Mouse (Mus musculus) forebrain, embryonic 13.5 days (tissue): ENCODE data around the gene Epn1. TPM values are rescaled to one million over a fixed set of nuclear protein-coding genes. Genes with fewer than 3 reads are reported as not detected.

Source experiments
- ATAC-seq: fragments of 200-750 bp; cut with Nextera tagmentation; 2 replicates; pipeline ENCODE4 v1.8.0; 2017
- H3K27ac ChIP-seq: fragments of 300-500 bp; sonication (generic); 2 replicates; pipeline ENCODE4 v1.5.1; 2015; ENCODE audit warnings: inconsistent platforms, mild to moderate bottlenecking, moderate library complexity
- H3K27me3 ChIP-seq: fragments of 300-500 bp; sonication (generic); 2 replicates; pipeline ENCODE4 v1.6.1; 2015; ENCODE audit warnings: mild to moderate bottlenecking, inconsistent platforms
- H3K36me3 ChIP-seq: fragments of 300-500 bp; sonication (generic); 2 replicates; pipeline ENCODE4 v1.6.1; 2015; ENCODE audit warnings: mild to moderate bottlenecking, inconsistent platforms; ENCODE audit not compliant: poor library complexity, severe bottlenecking
- H3K4me1 ChIP-seq: fragments of 300-500 bp; sonication (generic); 2 replicates; pipeline ENCODE4 v1.6.1; 2015; ENCODE audit warnings: inconsistent platforms
- H3K4me2 ChIP-seq: fragments of 300-500 bp; sonication (generic); 2 replicates; pipeline ENCODE4 v1.6.1; 2015; ENCODE audit warnings: inconsistent platforms, mild to moderate bottlenecking, moderate library complexity
- H3K4me3 ChIP-seq: fragments of 300-500 bp; sonication (generic); 2 replicates; pipeline ENCODE4 v1.5.1; 2015; ENCODE audit warnings: mild to moderate bottlenecking, inconsistent platforms
- H3K9ac ChIP-seq: fragments of 300-500 bp; sonication (generic); 2 replicates; pipeline ENCODE4 v1.6.1; 2015; ENCODE audit warnings: mild to moderate bottlenecking, inconsistent platforms
- H3K9me3 ChIP-seq: fragments of 300-500 bp; sonication (generic); replicated peaks from 2 replicates; pipeline ENCODE4 v1.6.1; 2016; ENCODE audit warnings: inconsistent platforms
- WGBS: fragments of 180-500 bp; shearing (Covaris S2); methylation state at CpG from one replicate; pipeline ENCODE4 v1.1.7; 2015; 5-methylcytosine and 5-hydroxymethylcytosine counted together
- polyA plus RNA-seq: library from polyadenylated mRNA; unstranded; fragments of >200 nt; fragmentation: Nextera tagmentation; extraction: Ambion mirVana; gene quantifications from 2 replicates; pipeline ENCODE4 v1.2.1, GENCODE M21; 2015

The Epn1 gene
- polyA plus RNA-seq, 1 experiment from 2014 or later: 60.5 TPM

DNA sequence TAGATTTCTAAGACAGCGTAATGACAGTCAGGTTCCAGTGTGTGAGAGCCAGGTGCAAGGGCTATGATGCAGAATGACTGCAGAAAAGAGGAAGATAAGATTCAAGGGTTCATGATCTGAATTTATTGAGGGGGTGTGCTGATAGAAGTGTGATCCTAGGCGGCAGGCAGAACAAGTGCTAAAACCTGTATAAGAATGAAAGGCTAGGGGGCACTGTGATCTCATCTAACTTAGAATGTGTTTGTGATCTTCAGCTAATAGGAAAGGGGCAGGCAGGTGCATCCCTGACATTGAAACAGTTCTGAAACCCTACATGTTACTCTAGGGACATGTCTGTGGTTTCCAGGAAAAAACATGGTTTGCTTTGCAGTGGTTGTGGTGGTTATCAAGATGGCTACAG lies 33.9 kb upstream of the Epn1 start:
- no peaks in the 10 kb centered on the region for H3K27me3 ChIP-seq
- H3K4me3 ChIP-seq: no peak overlapping the region
- no peak overlapping the region for H3K9ac ChIP-seq
- H3K4me2 ChIP-seq: no peak overlapping the region
- 74% methylated on average over 2 of the region's 2 CpGs for WGBS
- no peak for ATAC-seq
- peaks cover 8% of the 10 kb centered on the region for H3K4me1 ChIP-seq
- peaks cover 3% of the 10 kb centered on the region; the same call in 1 of the 2 replicates for H3K36me3 ChIP-seq
- no peaks in the 10 kb centered on the region for H3K9me3 ChIP-seq
- no peak overlapping the region for H3K27ac ChIP-seq

DNA sequence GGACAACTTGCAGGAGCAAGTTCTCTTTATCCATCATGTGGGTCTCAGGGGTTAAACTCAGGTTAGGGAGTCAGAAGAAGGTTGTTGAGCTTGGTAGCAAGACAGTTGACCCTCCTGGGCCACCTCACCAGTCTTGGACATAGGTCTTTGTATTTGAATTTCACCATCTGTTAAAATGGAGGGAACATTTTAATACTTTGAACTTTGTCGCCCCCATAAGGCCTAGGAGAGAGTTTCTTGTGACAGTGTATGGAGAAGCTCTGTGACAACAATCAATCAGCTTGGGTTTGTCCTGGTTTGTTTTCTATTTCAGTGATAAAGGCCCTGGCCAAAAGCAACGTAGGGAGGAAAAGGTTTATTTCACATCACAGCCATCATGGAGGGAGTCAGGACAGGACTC lies 32.7 kb upstream of the Epn1 start:
- no peak for ATAC-seq
- H3K36me3 ChIP-seq: no peaks in the 10 kb centered on the region
- 40% methylated on average over 2 of the region's 2 CpGs for WGBS
- H3K4me2 ChIP-seq: no peak overlapping the region
- H3K4me3 ChIP-seq: no peak overlapping the region
- no peaks in the 10 kb centered on the region for H3K9me3 ChIP-seq
- H3K27ac ChIP-seq: no peak overlapping the region
- peaks cover 14% of the 10 kb centered on the region for H3K4me1 ChIP-seq
- no peak overlapping the region for H3K9ac ChIP-seq
- peaks cover 4% of the 10 kb centered on the region; the same call in 1 of the 2 replicates for H3K27me3 ChIP-seq

DNA sequence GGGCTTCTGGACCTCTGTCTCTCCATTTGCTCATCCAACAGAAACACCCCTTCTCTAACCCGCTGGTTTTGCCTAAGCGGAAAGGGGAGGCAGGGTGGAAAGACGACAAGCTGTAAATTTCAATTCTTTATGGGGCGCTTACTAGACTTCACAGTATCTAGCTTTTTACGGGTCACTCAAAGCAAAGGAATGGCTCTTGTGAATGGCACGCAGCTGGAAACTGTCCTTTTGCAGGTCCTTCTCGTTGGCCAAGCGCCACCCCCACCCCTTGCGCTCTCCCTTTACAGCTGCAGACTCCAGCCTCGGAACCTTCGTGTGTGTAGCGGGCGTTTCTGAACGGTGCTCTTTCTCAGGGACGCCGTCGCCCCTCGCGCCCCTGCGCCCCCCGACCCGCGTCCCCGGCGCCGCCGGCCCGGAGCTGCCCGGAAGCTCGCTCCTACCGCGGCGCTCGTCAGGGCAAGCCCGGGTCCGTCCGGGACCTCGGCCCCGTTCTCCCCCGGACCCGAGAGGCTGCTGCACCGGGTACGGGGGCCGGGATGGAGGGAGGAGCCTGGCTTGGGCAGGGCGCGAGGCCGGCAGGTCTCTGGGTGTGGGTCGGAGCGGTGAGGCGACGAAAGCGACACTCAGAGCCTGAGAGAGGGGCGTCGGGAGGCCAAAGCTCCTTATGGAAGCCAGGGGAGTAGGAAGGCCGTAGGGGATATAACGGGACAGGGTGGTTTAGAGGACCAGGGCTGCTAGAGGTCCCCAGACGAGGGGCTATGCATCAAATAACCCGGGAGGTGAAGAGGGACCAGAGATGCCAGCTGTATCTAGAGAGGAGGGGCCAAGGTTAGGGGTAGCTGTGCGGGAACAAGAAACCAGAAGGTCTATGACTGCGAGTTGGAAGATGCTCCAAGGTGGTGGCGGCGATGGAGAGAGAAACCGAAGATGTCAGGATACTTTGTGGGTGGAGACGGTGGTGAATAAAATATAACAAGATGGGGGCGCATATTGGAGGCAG lies 28.5 kb upstream of the Epn1 start, which contains the start of gene Zfp580:
TSS of gene Zfp580 (plus strand) at position 346 of the 1,000 bp plus-strand sequence.
- Histone ChIP-seq H3K27ac (peak within 1 kb of the TSS; percentile 77), H3K4me1 (peaks cover 40% of the 10 kb centered on the region), H3K9ac (peak within 1 kb of the TSS; percentile 85), H3K4me2 (peak within 1 kb of the TSS; percentile 90), H3K36me3 (no peaks in the 10 kb centered on the region), H3K9me3 (no peaks in the 10 kb centered on the region), H3K27me3 (peaks cover 46% of the 10 kb centered on the region), H3K4me3 (peak within 1 kb of the TSS; percentile 82)
- WGBS: under 1% methylated on average over 64 of the region's 65 CpGs
- ATAC-seq: peak; percentile 84

DNA sequence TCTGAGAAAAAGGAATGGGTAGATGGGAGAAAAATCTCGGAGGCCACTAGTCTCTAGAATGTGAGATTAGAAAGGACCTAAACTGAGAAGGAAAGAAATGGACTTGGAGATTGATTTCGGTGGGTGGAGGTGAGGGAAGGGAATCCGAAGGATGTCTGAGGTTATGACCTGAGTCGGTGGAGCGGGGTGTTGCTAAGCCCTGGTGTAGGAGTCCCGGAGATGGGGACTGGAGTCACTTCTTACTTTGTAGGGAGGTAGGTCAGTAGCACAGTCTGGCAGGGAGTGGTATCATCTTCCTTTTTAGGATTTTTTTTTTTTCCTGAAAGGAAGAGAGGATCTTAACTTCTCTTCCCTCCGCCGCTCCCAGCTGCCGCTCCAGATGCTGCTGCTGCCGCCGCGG lies 27.6 kb upstream of the Epn1 start:
- H3K36me3 ChIP-seq: no peaks in the 10 kb centered on the region
- H3K9me3 ChIP-seq: no peaks in the 10 kb centered on the region
- peaks cover 56% of the 10 kb centered on the region for H3K27me3 ChIP-seq
- no peak for ATAC-seq
- peak overlapping the region; percentile 85 for H3K9ac ChIP-seq
- H3K4me2 ChIP-seq: peak overlapping the region; percentile 90
- H3K4me3 ChIP-seq: peak overlapping the region; percentile 82
- peak overlapping the region; percentile 77; the same call in 1 of the 2 replicates for H3K27ac ChIP-seq
- WGBS: 3% methylated on average over 7 of the region's 12 CpGs
- peaks cover 49% of the 10 kb centered on the region for H3K4me1 ChIP-seq

DNA sequence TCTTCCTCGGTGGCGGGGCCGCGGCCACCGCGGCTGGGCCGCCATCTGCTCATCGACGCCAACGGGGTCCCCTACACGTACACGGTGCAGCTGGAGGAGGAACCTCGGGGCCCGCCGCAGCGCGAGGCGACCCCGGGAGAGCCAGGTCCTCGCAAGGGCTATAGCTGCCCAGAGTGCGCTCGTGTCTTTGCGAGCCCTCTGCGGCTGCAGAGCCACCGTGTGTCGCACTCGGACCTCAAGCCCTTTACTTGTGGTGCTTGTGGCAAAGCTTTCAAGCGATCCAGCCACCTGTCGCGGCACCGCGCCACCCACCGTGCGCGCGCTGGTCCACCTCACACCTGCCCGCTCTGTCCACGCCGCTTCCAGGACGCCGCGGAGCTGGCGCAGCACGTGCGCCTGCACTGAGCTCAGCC lies 27.1 kb upstream of the Epn1 start:
- Histone ChIP-seq H3K4me3 (peak overlapping the region; percentile 82), H3K36me3 (no peaks in the 10 kb centered on the region), H3K27ac (no peak overlapping the region), H3K4me2 (peak overlapping the region; percentile 90), H3K9me3 (no peaks in the 10 kb centered on the region), H3K9ac (peak overlapping the region; percentile 85), H3K27me3 (peaks cover 61% of the 10 kb centered on the region), H3K4me1 (peaks cover 54% of the 10 kb centered on the region)
- no peak for ATAC-seq
- WGBS: 4% methylated on average over 45 of the region's 45 CpGs

DNA sequence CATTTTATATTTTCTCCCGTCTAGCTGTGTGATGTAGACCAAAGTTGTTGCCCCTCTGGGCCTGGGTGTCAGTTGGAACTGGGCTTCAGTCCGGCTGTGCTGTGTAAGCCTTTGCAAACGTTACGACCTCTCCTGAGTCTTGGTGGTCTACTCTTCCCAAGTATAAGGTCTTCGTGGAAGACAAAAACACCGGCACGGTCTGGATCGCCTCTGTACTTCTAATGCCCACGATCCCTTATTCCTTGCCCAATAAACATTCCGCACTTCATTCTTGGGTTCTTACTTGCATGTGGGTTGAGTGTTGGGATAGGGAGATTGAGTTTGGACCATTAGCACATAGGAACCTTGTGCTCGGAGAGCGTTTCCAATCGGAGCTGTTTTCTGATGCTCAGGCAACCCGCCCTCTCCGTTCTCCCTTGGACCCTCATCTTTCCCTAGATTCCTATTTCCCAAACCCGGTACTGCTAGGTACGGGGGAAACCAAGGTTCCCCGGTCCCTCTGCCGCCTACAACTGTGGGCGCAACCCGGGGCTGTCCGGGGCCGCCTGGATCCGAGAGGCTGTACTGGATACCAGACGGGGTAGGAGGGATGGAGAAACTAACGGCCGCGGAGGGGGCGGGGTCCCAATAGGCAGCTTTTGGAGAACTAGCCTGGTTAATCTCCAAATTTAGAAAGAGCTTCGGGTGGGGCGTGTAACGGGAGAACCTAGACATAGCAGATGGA lies 26.4 kb upstream of the Epn1 start:
- ATAC-seq: no peak
- H3K4me3 ChIP-seq: peak overlapping the region; percentile 82
- WGBS: 7% methylated on average over 32 of the region's 32 CpGs
- H3K9me3 ChIP-seq: no peaks in the 10 kb centered on the region
- H3K27me3 ChIP-seq: peaks cover 67% of the 10 kb centered on the region
- H3K27ac ChIP-seq: no peak overlapping the region
- H3K4me2 ChIP-seq: peak overlapping the region; percentile 90
- H3K36me3 ChIP-seq: no peaks in the 10 kb centered on the region
- peak overlapping the region; percentile 85 for H3K9ac ChIP-seq
- peaks cover 54% of the 10 kb centered on the region for H3K4me1 ChIP-seq

DNA sequence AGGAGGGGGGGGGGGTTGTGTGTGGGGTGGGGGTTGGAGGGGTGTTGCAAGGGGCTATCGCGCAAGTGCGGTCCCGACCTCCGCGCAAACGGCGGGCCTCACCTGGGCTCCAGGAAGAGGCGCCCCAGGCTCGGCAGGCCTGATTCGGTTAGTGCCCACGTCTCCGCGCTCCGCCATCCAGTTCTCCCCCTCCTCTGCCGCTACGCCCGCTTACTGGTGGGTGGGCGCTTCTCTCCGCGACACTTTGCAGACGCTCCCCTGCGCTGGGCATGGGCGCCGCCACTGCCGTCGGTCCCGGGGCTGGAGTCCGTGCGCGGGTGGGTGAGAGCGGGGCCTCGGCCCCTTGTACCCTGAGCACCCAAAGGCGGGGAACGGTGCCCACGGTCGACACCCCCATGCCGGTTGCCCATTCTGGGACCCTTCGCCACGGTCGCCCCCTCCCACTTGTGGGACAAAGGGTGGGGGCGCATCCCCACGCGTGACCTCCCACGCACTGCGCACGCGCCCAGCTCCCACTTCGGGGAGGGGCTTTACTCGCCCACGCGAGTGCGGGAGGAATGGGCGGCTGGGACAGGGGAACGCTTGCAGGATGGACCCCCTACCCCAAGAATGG lies 23.3 kb upstream of the Epn1 start:
- 1% methylated on average over 55 of the region's 55 CpGs for WGBS
- Histone ChIP-seq H3K4me2 (peak overlapping the region; percentile 71), H3K4me3 (peak overlapping the region; percentile 51), H3K27ac (no peak overlapping the region), H3K9me3 (no peaks in the 10 kb centered on the region), H3K27me3 (peaks cover 72% of the 10 kb centered on the region), H3K4me1 (peaks cover 62% of the 10 kb centered on the region), H3K36me3 (no peaks in the 10 kb centered on the region), H3K9ac (peak overlapping the region; percentile 74)
- no peak for ATAC-seq

DNA sequence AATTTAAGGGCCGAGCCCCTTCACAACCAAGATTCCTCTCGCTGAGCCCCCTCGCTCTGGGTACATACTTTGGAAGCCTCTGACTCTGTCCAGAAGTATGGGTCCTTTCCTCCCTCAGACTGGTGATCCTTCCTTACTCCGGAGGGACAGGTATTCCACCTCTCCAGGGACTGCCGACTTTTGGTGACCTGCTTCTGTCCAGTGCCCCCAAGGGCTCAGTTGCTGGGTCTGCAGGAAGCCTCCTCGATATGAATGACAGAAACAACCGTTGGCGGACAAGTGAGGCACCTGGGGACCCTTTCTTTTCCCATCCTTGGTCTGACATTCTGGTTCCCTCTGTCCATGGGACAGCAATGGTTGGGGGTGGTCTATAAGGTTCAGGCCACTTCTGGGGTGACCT lies 22.7 kb upstream of the Epn1 start:
- peak overlapping the region; percentile 71 for H3K4me2 ChIP-seq
- no peaks in the 10 kb centered on the region for H3K9me3 ChIP-seq
- H3K27me3 ChIP-seq: peaks cover 67% of the 10 kb centered on the region
- ATAC-seq: no peak
- H3K9ac ChIP-seq: peak overlapping the region; percentile 74
- peaks cover 56% of the 10 kb centered on the region for H3K4me1 ChIP-seq
- peak overlapping the region; percentile 51 for H3K4me3 ChIP-seq
- WGBS: 40% methylated on average over 8 of the region's 8 CpGs
- H3K36me3 ChIP-seq: no peaks in the 10 kb centered on the region
- H3K27ac ChIP-seq: no peak overlapping the region

DNA sequence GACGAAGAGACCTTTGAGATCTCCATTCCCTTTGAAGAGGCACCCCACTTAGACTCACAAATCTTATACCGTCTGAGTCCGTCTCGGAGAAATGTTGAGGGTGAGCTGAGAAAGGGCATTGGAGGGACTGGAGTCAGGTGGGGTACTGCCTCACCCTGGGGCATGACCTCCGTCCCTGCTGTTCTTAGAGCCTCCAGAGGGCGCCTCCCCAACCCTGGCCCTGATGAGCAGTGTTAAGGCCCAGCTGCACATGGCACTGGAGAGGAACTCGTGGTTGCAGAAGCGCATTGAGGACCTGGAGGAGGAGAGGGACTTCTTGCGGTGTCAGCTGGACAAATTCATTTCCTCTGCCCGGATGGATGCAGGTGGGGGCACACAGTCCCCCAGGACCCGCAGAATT lies 22.2 kb upstream of the Epn1 start:
- H3K36me3 ChIP-seq: no peaks in the 10 kb centered on the region
- peaks cover 52% of the 10 kb centered on the region for H3K4me1 ChIP-seq
- WGBS: 29% methylated on average over 11 of the region's 11 CpGs
- no peak overlapping the region for H3K9ac ChIP-seq
- no peak overlapping the region for H3K27ac ChIP-seq
- no peak for ATAC-seq
- peak overlapping the region; percentile 71 for H3K4me2 ChIP-seq
- peak overlapping the region; percentile 51 for H3K4me3 ChIP-seq
- H3K27me3 ChIP-seq: peaks cover 63% of the 10 kb centered on the region
- no peaks in the 10 kb centered on the region for H3K9me3 ChIP-seq

DNA sequence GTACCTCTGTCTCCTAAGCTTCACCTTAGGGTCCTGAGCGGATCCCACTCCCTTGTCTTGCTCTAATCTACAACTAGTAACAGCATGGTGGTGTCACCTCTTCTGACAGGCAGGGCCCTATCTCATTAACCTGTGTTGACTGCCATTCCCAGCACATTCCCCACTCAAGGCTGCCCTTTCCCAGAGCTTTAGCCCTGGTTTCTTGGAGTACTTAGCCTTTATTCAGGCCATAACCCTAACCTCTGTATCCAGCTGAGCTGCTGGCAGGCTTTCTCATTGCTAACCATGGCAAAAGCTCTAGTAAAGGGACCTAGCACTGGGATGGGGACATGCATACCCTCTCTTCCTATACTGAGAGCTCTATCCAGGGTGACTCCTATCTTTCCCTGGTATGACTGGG lies 21.4 kb upstream of the Epn1 start:
- 96% methylated on average over 1 of the region's 1 CpGs for WGBS
- Histone ChIP-seq H3K4me2 (no peak overlapping the region), H3K4me3 (no peak overlapping the region), H3K27ac (no peak overlapping the region), H3K9ac (no peak overlapping the region), H3K27me3 (peaks cover 54% of the 10 kb centered on the region), H3K36me3 (no peaks in the 10 kb centered on the region), H3K4me1 (peaks cover 49% of the 10 kb centered on the region), H3K9me3 (no peaks in the 10 kb centered on the region)
- ATAC-seq: no peak

DNA sequence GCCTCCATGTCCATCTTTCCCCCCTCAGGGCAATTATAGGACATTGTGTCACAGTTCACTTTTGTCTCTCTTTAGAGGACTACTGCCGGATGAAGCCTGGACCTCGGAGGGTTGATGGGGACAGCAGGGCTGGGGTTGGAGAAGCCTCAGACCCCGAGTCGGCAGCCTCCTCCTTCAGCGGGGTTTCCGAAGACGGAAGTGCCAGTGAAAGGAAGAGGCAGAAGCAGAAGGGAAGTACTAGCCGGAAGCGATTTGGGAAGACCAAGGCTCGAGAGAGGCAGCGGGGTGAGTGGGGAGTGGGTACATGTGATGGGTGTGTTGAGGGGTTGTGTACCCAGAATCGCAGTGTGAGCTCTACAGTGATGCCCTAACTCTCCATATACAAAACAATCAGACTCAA lies 20.6 kb upstream of the Epn1 start:
- no peak overlapping the region for H3K4me2 ChIP-seq

More for the DNA sequence above, 20.6 kb upstream of the Epn1 start:
- Histone ChIP-seq H3K4me1 (peaks cover 49% of the 10 kb centered on the region), H3K27ac (peak overlapping the region; percentile 99), H3K36me3 (no peaks in the 10 kb centered on the region), H3K4me3 (0 out of 2 replicates have a peak overlapping the region, but pooled peaks have one; percentile 2), H3K9ac (no peak overlapping the region), H3K9me3 (no peaks in the 10 kb centered on the region), H3K27me3 (peaks cover 46% of the 10 kb centered on the region)
- ATAC-seq: no peak
- 88% methylated on average over 12 of the region's 12 CpGs for WGBS
